Mouse (Mus musculus) liver, postnatal 0 days (tissue): ENCODE measurements around the gene Gm10663. TPM values are rescaled to one million over a fixed set of nuclear protein-coding genes. Genes with fewer than 3 reads are reported as not detected.

Experiments used
- ATAC-seq: fragments of 200-750 bp; cut with Nextera tagmentation; 2 replicates; pipeline ENCODE4 v1.8.0; 2017; ENCODE audit warnings: mild to moderate bottlenecking, moderate library complexity
- DNase-seq: peaks from one replicate; pipeline ENCODE4 v3.0.0-alpha.2; 2016
- H3K27ac ChIP-seq: fragments of 300-500 bp; sonication (generic); 2 replicates; pipeline ENCODE4 v1.5.1; 2014; ENCODE audit warnings: antibody characterized with exemption, moderate library complexity, mild to moderate bottlenecking, low read depth
- H3K27me3 ChIP-seq: fragments of 300-500 bp; sonication (generic); 2 replicates; pipeline ENCODE4 v1.6.1; 2014; ENCODE audit warnings: low read length, control low read depth, mixed read lengths; ENCODE audit not compliant: insufficient read depth
- H3K36me3 ChIP-seq: fragments of 300-500 bp; sonication (generic); replicated peaks from 2 replicates; pipeline ENCODE4 v1.6.1; 2014; ENCODE audit warnings: mild to moderate bottlenecking, control low read depth, low read length, moderate library complexity, mixed read lengths; ENCODE audit not compliant: insufficient read depth
- H3K4me1 ChIP-seq: fragments of 300-500 bp; sonication (generic); 2 replicates; pipeline ENCODE4 v1.6.1; 2014; ENCODE audit warnings: antibody characterized with exemption, mild to moderate bottlenecking, control low read depth; ENCODE audit not compliant: insufficient read depth
- H3K4me2 ChIP-seq: fragments of 300-500 bp; sonication (generic); 2 replicates; pipeline ENCODE4 v1.6.1; 2014; ENCODE audit warnings: low read depth, mild to moderate bottlenecking, low read length, moderate library complexity, mixed read lengths
- H3K4me3 ChIP-seq: fragments of 300-500 bp; sonication (generic); 2 replicates; pipeline ENCODE4 v1.5.1; 2014; ENCODE audit warnings: low read depth, low read length
- H3K9ac ChIP-seq: fragments of 300-500 bp; sonication (generic); replicated peaks from 2 replicates; pipeline ENCODE4 v1.6.1; 2014; ENCODE audit warnings: mild to moderate bottlenecking, moderate library complexity
- H3K9me3 ChIP-seq: fragments of 300-500 bp; sonication (generic); 2 replicates; pipeline ENCODE4 v1.6.1; 2016; ENCODE audit warnings: mild to moderate bottlenecking, control low read depth, low read length, mixed read lengths
- CTCF ChIP-seq: sonication (generic); IDR thresholded peaks from 2 replicates; pipeline ENCODE4 v1.5.1; 2016; ENCODE audit warnings: antibody characterized with exemption, low read depth
- EP300 ChIP-seq: IDR thresholded peaks from 2 replicates; pipeline ENCODE4 v1.6.1; 2016; ENCODE audit warnings: antibody characterized with exemption, low read depth, mild to moderate bottlenecking
- WGBS: fragments of 180-500 bp; shearing (Covaris S2); extraction: QIAGEN DNeasy Blood & Tissue Kit; methylation state at CpG from one replicate; pipeline ENCODE4 v1.1.7; 2014; ENCODE audit not compliant: insufficient replicate concordance; 5-methylcytosine and 5-hydroxymethylcytosine counted together
- polyA plus RNA-seq: library from polyadenylated mRNA; unstranded; fragments of >200 nt; fragmentation: Nextera tagmentation; extraction: Ambion mirVana; gene quantifications from 2 replicates; pipeline ENCODE4 v1.2.1, GENCODE M21; 2015

Gm10663 gene
- polyA plus RNA-seq, 1 experiment from 2014 or later, result not detected

DNA sequence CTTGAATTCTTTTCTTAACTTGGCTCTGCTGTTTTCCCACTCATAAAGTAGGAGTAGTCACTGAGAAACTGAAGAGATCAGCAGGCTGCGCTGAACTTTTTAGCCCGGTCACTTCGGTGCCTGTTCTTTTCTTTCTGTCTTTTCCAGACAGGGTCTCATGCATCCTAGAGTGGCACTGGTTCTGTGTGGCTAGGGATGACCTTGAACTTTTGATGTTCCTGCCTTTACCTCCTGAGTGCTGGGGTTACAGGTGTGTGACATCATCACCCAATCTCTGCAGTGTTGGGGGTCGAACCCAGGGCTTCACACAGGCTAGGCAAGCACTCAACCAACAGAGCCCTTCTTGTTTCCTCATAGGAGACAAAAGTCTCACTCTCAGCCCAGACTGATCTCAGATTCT lies 18.1 kb upstream of the Gm10663 start:
- ATAC-seq, result no peak
- WGBS, result 80% methylated on average over 4 of the region's 4 CpGs

DNA sequence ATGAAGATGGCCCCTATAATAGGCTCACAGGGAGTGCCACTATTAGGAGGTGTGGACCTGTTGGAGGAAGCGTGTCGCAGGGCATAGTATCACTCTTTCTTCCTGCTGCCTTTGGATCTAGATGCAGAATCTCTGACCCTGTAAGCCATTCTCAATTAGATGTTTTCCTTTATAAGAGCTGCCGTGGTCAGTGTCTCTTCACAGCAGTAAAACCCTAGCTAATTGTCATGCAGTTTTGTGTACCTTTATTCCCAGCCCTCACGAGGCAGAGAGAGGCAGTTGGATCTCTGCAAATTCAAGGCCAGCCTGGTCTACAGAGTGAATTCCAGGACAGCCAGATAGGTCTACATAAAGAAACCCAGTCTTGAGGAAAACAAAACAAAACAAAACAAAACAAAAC lies 12.6 kb upstream of the Gm10663 start:
- Histone ChIP-seq H3K27me3 (no peaks in the 10 kb centered on the region), H3K36me3 (no peaks in the 10 kb centered on the region)
- no peak for ATAC-seq

More for the DNA sequence above, 18.1 kb upstream of the Gm10663 start:
- no peaks in the 10 kb centered on the region for H3K4me1 ChIP-seq
- H3K27me3 ChIP-seq, result no peaks in the 10 kb centered on the region
- TF ChIP-seq CTCF, result no peak
- no peak overlapping the region for H3K27ac ChIP-seq
- H3K9ac ChIP-seq, result no peak overlapping the region
- no peak overlapping the region for H3K4me3 ChIP-seq
- H3K9me3 ChIP-seq, result no peaks in the 10 kb centered on the region
- H3K36me3 ChIP-seq, result no peaks in the 10 kb centered on the region
- no peak for DNase-seq
- no peak overlapping the region for H3K4me2 ChIP-seq

DNA sequence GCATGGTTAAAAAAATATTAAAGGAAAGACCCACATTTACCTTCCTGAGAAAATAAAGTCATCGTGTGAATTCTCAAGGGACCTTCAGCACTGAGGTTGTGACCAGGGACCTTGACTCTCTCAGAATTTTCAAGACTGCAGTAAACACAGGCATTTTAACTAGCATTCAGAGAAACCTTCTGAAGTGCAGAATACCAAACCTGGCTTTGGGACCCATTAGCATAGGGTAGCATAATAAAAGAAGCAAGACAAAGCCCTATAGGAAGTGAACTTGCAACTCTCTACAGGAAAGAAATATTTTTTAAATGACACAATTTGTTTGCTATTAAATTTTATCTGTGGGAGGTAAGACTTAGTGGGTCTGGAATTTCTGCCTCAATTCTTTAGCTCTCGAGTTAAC lies 10.8 kb upstream of the Gm10663 start:
- H3K4me1 ChIP-seq, result no peaks in the 10 kb centered on the region
- ATAC-seq (no peak), DNase-seq (no peak)
- no peak overlapping the region for H3K4me2 ChIP-seq
- no peak overlapping the region for H3K27ac ChIP-seq
- no peak overlapping the region for H3K4me3 ChIP-seq
- no peaks in the 10 kb centered on the region for H3K27me3 ChIP-seq
- TF ChIP-seq EP300, result no peak
- no peak for TF ChIP-seq CTCF
- no peaks in the 10 kb centered on the region for H3K36me3 ChIP-seq
- 51% methylated on average over 2 of the region's 2 CpGs for WGBS
- no peak overlapping the region for H3K9ac ChIP-seq
- H3K9me3 ChIP-seq, result no peaks in the 10 kb centered on the region

More for the DNA sequence above, 12.6 kb upstream of the Gm10663 start:
- H3K4me3 ChIP-seq, result no peak overlapping the region
- no peak overlapping the region for H3K4me2 ChIP-seq
- H3K27ac ChIP-seq, result no peak overlapping the region
- no peaks in the 10 kb centered on the region for H3K9me3 ChIP-seq
- no peaks in the 10 kb centered on the region for H3K4me1 ChIP-seq
- no peak for TF ChIP-seq EP300
- TF ChIP-seq CTCF, result no peak
- WGBS, result 70% methylated on average over 4 of the region's 4 CpGs
- no peak overlapping the region for H3K9ac ChIP-seq
- no peak for DNase-seq

DNA sequence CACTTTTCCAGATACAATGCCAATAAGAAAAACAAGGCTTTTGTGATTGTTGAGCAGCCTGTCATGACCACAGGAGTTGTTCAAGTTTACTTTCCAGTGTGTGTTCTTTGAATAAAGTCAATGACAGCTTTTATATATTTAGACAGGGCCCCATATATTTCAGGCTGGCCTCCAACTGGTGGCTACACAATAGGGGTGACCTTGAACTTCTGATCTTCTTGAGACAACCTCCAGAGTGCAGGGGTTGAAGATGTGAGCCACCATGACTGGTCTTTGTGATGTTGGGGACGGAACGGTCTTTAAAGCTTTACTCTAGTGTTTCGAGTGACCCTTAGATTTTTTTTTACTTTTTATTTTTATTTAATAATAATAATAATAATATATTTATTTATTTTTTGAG lies 9.2 kb upstream of the Gm10663 start:
- WGBS, result 86% methylated on average over 3 of the region's 3 CpGs
- no peak for ATAC-seq

DNA sequence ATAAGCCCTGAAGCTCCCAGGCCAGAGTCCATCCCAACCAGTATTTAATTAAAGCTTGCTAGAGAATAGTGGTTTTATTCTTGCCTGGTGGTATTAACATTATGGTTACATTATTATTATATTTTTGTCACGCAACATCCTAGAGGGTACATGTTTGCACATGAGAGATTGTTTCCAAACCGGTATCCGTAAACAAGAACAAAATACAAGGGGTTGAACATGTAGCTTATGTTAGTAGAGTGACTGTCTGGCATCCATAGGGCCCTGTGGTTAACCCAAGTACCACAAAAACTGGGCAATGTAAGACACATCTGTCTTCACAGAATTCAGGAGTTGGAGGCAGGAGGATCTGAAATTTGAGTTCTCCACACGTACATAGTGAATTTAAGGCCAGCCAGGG lies 7.8 kb upstream of the Gm10663 start:
- no peak overlapping the region for H3K4me2 ChIP-seq
- H3K4me3 ChIP-seq, result no peak overlapping the region
- no peaks in the 10 kb centered on the region for H3K36me3 ChIP-seq
- no peak for ATAC-seq
- no peak overlapping the region for H3K27ac ChIP-seq
- no peak overlapping the region for H3K9ac ChIP-seq
- TF ChIP-seq CTCF (no peak), EP300 (no peak)
- WGBS, result 83% methylated on average over 4 of the region's 4 CpGs
- H3K4me1 ChIP-seq, result no peaks in the 10 kb centered on the region
- no peaks in the 10 kb centered on the region for H3K9me3 ChIP-seq
- no peak for DNase-seq
- no peaks in the 10 kb centered on the region for H3K27me3 ChIP-seq

More for the DNA sequence above, 9.2 kb upstream of the Gm10663 start:
- no peaks in the 10 kb centered on the region for H3K4me1 ChIP-seq
- H3K27me3 ChIP-seq, result no peaks in the 10 kb centered on the region
- no peak overlapping the region for H3K4me3 ChIP-seq
- no peak overlapping the region for H3K9ac ChIP-seq
- no peak for DNase-seq
- H3K36me3 ChIP-seq, result no peaks in the 10 kb centered on the region
- H3K9me3 ChIP-seq, result no peaks in the 10 kb centered on the region
- no peak for TF ChIP-seq CTCF
- TF ChIP-seq EP300, result no peak
- H3K4me2 ChIP-seq, result no peak overlapping the region
- H3K27ac ChIP-seq, result no peak overlapping the region

DNA sequence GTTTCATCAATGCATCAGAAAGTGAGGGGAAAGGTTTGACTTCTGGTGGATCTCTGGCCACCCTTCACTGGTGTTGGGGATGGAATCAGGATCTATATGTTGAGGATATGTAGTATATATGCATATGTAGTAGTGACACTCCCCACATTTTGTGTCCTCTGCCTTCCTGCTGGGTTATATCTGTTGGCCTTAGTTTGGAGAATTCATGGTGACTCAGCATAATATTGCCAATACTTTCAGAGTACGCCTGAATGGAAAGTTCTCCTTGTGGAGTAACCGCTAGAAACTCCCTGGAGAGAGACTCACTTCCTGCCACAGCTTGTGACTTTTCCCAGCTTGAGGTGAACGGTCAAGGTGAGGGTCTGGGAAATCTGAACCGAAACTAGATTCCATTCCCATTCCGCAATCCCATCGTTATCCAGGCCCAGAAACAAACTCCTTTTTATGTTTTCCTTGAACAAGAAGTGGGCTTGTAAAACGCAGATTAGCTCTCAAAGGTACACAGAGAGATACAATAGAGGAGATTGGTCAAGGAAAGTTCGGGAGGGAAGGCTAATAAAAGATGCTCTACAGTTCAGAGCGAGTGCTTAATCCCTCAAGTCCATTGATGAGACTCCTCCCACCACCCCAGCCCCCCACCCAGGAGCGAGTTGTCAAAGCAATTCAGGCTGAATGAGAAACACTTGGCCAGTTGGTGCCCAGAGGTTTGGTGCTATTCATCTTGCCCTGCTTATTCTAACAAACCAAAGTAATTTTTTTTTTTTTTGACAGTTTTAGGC lies 7.0 kb upstream of the Gm10663 start:
- H3K27ac ChIP-seq, result no peak overlapping the region
- TF ChIP-seq CTCF (no peak), EP300 (no peak)
- 51% methylated on average over 10 of the region's 10 CpGs for WGBS
- no peaks in the 10 kb centered on the region for H3K27me3 ChIP-seq
- no peaks in the 10 kb centered on the region for H3K36me3 ChIP-seq
- H3K4me2 ChIP-seq, result no peak overlapping the region
- no peak overlapping the region for H3K9ac ChIP-seq
- DNase-seq, result no peak
- no peak for ATAC-seq
- no peaks in the 10 kb centered on the region for H3K4me1 ChIP-seq
- no peak overlapping the region for H3K4me3 ChIP-seq
- no peaks in the 10 kb centered on the region for H3K9me3 ChIP-seq
